Mouse (Mus musculus) cerebellum, adult 2 months (tissue): Measurements from ENCODE around the gene Cdsn. TPM values are rescaled to one million over a fixed set of nuclear protein-coding genes. Genes with fewer than 3 reads are reported as not detected.

Experiments
- DNase-seq, 2 experiments: peaks; one replicate each; pipeline ENCODE4 v3.0.0; 2021
- H3K27ac ChIP-seq: fragments of 200-500 bp; 2 replicates; pipeline ENCODE4 v1.5.1; 2012; ENCODE audit warnings: low read length, control low read depth, inconsistent platforms; ENCODE audit not compliant: insufficient read depth
- H3K27me3 ChIP-seq: fragments of 200-500 bp; 2 replicates; pipeline ENCODE4 v1.6.1; 2012; ENCODE audit warnings: inconsistent platforms, mild to moderate bottlenecking, low read length, moderate library complexity; ENCODE audit not compliant: control insufficient read depth, insufficient read depth
- H3K4me1 ChIP-seq: fragments of 200-500 bp; 2 replicates; pipeline ENCODE4 v1.6.1; 2011; ENCODE audit warnings: low read length; ENCODE audit not compliant: control insufficient read depth, insufficient read depth
- H3K4me3 ChIP-seq: fragments of 200-500 bp; replicated peaks from 2 replicates; pipeline ENCODE3; 2011; ENCODE audit warnings: mild to moderate bottlenecking, low read depth, low read length, control low read depth; ENCODE audit not compliant: insufficient read depth
- CTCF ChIP-seq: fragments of 200-500 bp; IDR thresholded peaks from 2 replicates; pipeline ENCODE4 v1.5.1; 2011; ENCODE audit warnings: low read depth, mild to moderate bottlenecking, control low read depth, low read length, moderate library complexity, borderline replicate concordance; ENCODE audit not compliant: insufficient read depth
- POLR2A ChIP-seq: fragments of 200-500 bp; IDR thresholded peaks from 2 replicates; pipeline ENCODE4 v1.6.1; 2011; ENCODE audit warnings: low read length, control low read depth, borderline replicate concordance; ENCODE audit not compliant: insufficient read depth
- WGBS: fragments of 180-500 bp; shearing (Covaris S2); methylation state at CpG from one replicate; pipeline ENCODE4 v1.1.7; 2018; 5-methylcytosine and 5-hydroxymethylcytosine counted together
- polyA plus RNA-seq: library from polyadenylated mRNA; depleted of rRNA; stranded (reverse); fragments of >200 nt; gene quantifications from 2 replicates; pipeline ENCODE4 v1.2.3, GENCODE M21; 2012

Gene Cdsn
- polyA plus RNA-seq, 1 experiment: 0.16 TPM

DNA sequence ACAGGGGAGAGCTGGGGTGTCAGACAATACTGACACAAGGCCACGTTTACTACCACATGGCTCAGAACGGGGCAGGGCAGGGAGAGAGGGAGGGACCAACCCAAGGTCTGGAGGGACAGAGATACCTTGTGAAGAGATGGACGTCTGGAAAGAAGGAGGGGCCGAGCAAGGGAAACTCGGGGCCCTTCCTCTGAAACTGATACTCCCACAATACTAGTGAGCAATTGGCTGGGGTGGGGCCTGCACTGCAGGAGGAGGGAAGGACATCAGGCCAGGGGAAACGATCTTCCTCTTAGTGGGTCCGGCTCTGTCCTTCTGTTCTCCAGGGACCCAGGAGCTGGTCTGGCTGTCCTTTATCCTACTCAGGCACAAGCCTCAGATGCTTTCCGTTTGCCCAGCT, 1.1 kb upstream of the Cdsn start:
- Histone ChIP-seq H3K4me1 (peaks cover 15% of the 10 kb centered on the region), H3K27ac (no peak overlapping the region), H3K27me3 (no peaks in the 10 kb centered on the region), H3K4me3 (no peak overlapping the region)
- DNase-seq: no peak
- 77% methylated on average over 8 of the region's 8 CpGs for WGBS
- TF ChIP-seq CTCF (no peak), POLR2A (no peak)

- no peak for TF ChIP-seq POLR2A
- TF ChIP-seq CTCF: no peak
- H3K27me3 ChIP-seq: no peaks in the 10 kb centered on the region
- peaks cover 6% of the 10 kb centered on the region; the same call in 1 of the 2 replicates for H3K4me1 ChIP-seq
- H3K27ac ChIP-seq: no peak overlapping the region
- DNase-seq: no peak
- no peak overlapping the region for H3K4me3 ChIP-seq
- WGBS: 71% methylated on average over 5 of the region's 5 CpGs
These were observed 2.4 kb downstream of the Cdsn start for GRCm38 (mm10) chr17:35554321-35554720.

DNA sequence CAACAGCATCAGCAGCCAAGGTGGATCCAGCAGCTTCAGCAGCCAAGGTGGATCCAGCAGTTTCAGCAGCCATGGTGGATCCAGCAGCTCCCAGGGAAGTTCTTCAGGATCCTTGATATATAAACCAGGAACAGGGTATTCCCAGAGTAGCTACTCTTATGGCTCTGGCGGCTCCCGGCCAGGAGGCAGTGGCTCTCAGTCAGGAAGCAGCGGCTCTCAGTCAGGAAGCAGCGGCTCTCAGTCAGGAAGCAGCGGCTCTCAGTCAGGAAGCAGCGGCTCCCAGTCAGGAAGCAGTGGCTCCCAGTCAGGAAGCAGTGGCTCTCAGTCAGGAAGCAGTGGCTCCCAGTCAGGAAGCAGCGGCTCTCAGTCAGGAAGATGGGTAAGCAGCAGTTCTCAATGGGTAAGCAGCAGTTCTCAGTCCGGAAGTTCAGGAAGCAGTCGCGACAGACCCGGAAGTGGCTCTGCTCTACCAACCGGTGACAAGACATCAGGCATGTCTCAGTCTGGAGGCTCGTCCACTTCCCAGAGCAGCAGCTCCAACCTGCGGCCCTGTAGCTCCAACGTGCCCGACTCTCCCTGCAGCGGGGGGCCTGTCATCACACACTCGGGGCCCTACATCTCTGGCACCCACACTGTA, 3.0 kb downstream of the Cdsn start:
- DNase-seq: no peak

DNA sequence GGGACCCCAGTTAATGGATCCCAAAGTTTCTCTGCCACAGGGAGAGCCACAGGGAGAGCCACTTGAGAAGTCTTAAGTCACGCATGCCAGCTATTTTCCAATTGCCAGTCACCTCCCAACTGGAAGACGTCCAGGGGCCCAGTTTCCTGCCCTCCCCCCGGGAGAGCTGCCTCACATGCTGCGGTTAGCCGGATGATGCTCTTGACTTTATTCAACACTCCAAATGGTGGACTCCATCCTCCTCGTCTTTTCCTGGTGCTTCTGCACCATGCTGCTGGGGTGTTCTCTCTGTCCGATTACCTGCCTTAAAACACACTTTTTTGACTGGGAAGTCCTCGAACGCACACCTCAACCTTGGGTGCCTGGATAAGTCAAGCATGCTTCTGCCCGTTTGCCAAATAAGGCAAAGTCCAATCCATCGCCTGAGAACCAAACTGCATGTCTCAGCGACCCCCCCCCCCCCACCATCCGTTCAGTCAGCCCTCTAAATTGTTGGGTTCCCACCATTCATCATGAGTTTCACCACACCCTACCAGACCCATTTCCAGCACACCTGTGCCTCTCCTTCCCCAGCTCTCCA, 4.3 kb downstream of the Cdsn start:
- 77% methylated on average over 13 of the region's 13 CpGs for WGBS

More for the DNA sequence above, 3.0 kb downstream of the Cdsn start:
- no peak overlapping the region for H3K27ac ChIP-seq
- H3K27me3 ChIP-seq: no peaks in the 10 kb centered on the region
- peaks cover under 1% of the 10 kb centered on the region; the same call in 1 of the 2 replicates for H3K4me1 ChIP-seq
- 89% methylated on average over 18 of the region's 18 CpGs for WGBS
- TF ChIP-seq POLR2A: no peak
- TF ChIP-seq CTCF: no peak
- no peak overlapping the region for H3K4me3 ChIP-seq

GRCm38 (mm10) chr17:35556812-35557211, 4.9 kb downstream of the Cdsn start:
- Histone ChIP-seq H3K4me3 (no peak overlapping the region), H3K27me3 (no peaks in the 10 kb centered on the region), H3K4me1 (no peaks in the 10 kb centered on the region), H3K27ac (no peak overlapping the region)
- peak in 1 of 2 experiments; percentile 29 for DNase-seq
- TF ChIP-seq POLR2A (no peak), CTCF (peak; percentile 68)
- WGBS: 20% methylated on average over 5 of the region's 5 CpGs

More for the DNA sequence above, 4.3 kb downstream of the Cdsn start:
- DNase-seq: no peak
- no peak overlapping the region for H3K4me3 ChIP-seq
- TF ChIP-seq POLR2A (no peak), CTCF (no peak)
- H3K27me3 ChIP-seq: no peaks in the 10 kb centered on the region
- no peak overlapping the region for H3K27ac ChIP-seq
- no peaks in the 10 kb centered on the region for H3K4me1 ChIP-seq

- WGBS: 74% methylated on average over 9 of the region's 9 CpGs
- no peak overlapping the region for H3K4me3 ChIP-seq
- H3K27ac ChIP-seq: no peak overlapping the region
- H3K27me3 ChIP-seq: no peaks in the 10 kb centered on the region
- TF ChIP-seq CTCF (no peak), POLR2A (no peak)
- DNase-seq: no peak
- no peaks in the 10 kb centered on the region for H3K4me1 ChIP-seq
These were observed 5.4 kb downstream of the Cdsn start for GRCm38 (mm10) chr17:35557351-35557750.

GRCm38 (mm10) chr17:35558216-35558615, 6.3 kb downstream of the Cdsn start:
- Histone ChIP-seq H3K27ac (no peak overlapping the region), H3K4me1 (no peaks in the 10 kb centered on the region), H3K4me3 (no peak overlapping the region), H3K27me3 (no peaks in the 10 kb centered on the region)
- WGBS: 60% methylated on average over 8 of the region's 8 CpGs
- DNase-seq: no peak
- TF ChIP-seq CTCF (no peak), POLR2A (no peak)

DNA sequence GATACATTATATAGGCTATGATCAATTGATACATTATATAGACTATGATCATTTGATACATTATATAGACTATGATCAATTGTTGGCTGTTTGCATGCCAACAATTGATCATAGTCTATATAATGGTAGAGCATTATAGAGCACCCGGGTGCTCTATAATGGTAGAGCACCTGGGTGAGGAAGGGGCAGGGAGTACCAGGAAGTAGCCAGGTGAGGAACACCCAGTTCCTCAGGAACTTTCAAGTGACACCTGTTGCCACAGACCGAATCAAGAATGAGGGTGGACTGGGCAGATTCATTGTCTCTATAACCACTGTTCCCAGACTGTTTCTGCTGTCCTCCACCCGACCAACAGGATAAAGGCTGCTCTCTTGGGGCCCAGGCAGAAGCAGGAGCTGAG, 15.2 kb downstream of the Cdsn start, which contains the start of gene 2300002M23Rik:
2300002M23Rik (plus strand) TSS at position 301 of the 400 bp plus-strand sequence.
- 63% methylated on average over 3 of the region's 3 CpGs for WGBS
- Histone ChIP-seq H3K4me1 (no peaks in the 10 kb centered on the region), H3K27me3 (no peaks in the 10 kb centered on the region), H3K4me3 (no peak within 1 kb of the TSS), H3K27ac (no peak within 1 kb of the TSS)
- DNase-seq: no peak
- no peak for TF ChIP-seq CTCF
- no peak for TF ChIP-seq POLR2A
